Mouse (Mus musculus): ENCODE data around the gene Cops9.

The Cops9 gene

DNA sequence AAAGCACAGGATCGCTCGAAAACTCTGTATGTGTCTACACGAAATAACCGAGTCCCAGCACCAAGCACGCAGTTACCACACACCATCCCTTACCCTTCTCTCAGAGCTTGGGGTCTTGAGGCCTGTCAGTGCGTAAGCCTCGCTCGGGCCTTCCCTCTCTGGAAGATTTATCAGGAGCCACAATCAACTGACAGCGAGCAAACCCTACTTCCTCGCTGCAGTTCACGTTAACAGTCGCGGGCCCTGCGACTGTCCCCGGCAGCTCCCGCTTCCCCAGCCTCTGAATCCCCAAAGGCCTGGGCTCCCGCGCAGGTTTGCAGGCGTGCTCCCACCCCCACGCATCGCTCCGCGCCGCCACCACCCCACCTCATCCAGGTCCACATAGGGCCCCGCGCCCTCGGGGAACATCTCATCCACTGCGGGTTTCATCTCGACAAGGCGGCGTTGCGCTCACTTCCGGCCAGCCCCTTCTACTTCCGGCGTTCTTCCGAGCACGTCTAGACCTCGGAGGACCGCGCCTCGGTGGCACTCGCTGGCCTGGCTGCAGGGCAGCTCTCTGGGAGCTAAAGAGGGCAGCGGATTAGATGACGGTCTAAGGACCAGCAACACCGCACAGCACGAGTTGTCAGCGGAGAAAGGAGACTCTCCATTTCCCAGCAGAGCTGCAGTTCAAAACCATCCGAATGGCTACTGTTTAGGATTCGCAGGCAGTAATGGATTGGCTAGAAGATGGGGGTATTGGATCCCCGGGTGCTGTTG, at the start of gene Cops9:
Cops9 (minus strand) TSS at position 472 of the 759 bp plus-strand sequence.
- ATAC-seq (ENCODE audit: insufficient number of reproducible peaks, low FRiP score, low TSS enrichment): peak; percentile 92

DNA sequence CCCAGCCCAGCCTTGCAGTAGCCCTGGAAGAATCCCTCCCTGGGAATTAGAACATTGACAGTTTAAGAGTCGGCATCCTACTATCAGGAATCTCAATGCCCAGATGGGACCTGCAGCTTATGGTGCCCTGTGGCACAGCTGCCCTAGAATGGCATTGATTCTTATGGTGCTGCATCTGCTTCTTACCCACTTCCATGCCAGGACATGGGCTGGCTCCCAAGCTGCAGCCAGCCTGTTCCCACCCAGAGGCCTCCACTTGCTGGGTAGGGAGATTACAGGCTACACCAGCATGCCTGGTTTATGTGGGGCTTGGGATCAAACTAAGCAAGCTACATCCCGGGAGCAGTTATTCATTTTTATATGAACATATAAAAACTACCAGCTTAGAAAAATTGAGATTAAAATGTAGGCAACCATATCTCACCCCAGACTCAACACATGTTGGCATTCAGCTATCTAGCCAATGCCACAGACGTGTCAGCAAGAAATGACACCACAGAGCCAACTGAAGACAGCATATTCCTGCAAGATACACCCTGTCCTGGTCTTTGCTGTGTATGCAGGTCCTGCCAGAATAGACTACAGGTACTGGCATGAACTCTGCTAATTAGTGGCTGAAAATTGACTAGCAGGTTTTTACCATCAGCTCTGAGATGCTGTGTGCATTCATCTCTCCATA, 49.5 kb upstream of the Cops9 start:
- ATAC-seq (ENCODE audit: insufficient number of reproducible peaks, low FRiP score, low TSS enrichment): no peak

DNA sequence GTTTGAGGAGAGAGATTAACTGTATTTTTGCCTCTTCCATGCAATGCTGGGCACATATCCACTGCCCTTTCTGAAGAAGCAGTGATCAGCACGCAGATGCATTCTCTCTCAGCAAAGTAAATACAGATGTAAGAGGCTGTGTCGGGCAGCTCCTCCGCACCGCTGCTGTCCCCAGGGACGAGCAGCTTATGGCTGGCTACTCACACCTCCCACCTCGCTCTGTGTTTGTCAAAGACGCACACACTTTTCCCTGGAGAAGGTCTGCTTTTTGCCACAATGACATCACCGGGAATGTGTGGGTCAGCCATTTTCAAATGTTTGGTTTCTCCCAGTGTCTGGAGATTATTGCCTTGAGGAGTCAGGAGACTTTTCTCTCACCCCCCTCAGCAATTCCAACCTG, 45.2 kb upstream of the Cops9 start:
- ATAC-seq (ENCODE audit: insufficient number of reproducible peaks, low FRiP score, low TSS enrichment): no peak

DNA sequence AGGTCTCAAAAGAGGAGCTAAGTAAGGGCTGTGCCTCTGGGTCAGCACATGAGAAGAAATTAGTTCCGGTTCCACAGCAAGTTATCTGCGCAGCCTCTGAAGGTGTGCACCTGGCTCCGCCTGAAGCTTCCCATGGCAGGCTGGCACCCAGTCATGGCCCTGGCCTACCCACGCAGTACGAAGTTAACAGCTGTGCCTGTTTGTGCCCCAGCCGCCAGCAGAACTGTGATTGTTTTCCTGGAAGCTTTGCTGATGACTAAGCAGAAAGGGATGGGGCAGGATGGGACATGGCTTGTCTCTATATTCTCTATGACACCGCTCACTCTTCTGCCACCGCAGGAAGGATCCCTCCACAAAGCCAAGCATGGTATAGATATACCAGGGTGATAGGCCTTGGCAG, 41.4 kb upstream of the Cops9 start:
- no peak for ATAC-seq (ENCODE audit: insufficient number of reproducible peaks, low FRiP score, low TSS enrichment)

DNA sequence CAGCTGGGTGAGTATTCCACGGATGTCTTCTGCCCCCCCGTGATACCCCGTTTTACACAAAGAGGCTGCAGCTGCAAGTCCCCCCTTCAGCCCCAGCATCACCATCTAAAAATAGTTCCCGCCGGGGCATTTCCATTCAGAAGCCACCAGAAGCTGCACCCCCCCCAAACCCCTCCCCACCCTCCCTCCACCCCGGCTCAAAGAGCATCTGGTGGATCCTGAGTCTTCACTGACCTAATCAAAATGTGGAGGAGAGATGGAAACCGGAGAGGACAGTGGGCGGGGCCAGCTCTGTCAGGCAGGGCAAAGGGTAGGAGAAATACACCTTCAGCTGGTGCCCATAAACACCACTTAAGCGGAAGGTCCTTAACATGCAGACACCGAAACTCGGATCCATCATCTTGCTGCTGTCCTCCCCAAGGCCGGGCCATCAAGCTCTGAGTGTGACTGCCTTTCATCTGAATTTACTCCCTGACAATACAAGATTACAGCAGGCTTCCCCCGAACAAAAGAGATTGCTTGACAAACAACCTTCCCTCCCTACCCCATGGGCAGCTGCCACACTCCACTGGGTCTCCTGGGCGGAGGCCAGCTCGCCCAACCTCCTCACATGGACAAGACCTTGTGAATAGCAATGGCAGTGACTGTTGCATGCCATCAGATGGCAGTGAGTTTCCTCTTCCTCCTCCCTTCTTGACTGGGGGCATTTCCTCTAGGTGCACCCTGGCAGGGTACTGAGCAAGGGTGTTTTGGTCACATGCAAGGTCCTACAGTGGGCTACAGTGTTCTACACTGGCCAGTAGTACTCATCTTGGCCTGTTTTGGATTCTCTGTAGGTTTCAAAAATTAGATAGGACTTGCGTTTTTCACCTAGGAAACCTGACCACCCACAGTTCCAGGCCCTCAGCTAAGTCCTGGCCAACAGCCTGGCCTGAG, 39.2 kb upstream of the Cops9 start:
- no peak for ATAC-seq (ENCODE audit: insufficient number of reproducible peaks, low FRiP score, low TSS enrichment)

DNA sequence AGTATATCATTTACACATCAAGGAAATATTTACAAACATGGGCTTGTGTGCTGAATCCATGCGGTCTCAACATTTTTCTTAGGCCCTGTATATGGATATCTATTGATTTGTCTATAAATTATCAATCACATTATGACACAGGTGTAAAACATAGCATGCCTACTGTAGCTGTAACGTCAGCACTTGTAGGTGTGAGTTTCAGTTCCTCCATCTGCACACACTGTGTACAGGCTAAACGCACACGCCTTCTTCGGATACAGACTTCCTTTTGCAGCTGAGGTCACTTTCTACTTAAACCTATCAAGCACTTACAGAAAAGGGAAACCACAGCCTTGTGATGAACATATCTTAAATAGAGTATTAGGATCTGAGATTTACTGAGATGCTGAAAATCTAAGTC, 37.0 kb upstream of the Cops9 start:
- no peak for ATAC-seq (ENCODE audit: insufficient number of reproducible peaks, low FRiP score, low TSS enrichment)

DNA sequence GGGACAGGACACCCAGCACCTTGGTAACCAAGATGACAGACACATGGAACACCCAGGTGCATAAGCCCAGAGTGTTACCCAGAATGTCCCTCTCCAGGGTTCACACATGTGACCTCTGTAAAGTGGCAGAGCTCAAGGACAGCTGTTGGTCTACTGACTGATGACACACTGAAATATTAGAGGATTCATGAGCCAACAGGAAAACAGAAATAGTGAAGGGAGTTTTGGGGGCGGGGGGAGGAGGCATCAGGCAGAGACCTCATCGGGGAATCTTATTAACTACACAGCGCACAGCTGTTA, 34.8 kb upstream of the Cops9 start:
- ATAC-seq (ENCODE audit: insufficient number of reproducible peaks, low FRiP score, low TSS enrichment): no peak

DNA sequence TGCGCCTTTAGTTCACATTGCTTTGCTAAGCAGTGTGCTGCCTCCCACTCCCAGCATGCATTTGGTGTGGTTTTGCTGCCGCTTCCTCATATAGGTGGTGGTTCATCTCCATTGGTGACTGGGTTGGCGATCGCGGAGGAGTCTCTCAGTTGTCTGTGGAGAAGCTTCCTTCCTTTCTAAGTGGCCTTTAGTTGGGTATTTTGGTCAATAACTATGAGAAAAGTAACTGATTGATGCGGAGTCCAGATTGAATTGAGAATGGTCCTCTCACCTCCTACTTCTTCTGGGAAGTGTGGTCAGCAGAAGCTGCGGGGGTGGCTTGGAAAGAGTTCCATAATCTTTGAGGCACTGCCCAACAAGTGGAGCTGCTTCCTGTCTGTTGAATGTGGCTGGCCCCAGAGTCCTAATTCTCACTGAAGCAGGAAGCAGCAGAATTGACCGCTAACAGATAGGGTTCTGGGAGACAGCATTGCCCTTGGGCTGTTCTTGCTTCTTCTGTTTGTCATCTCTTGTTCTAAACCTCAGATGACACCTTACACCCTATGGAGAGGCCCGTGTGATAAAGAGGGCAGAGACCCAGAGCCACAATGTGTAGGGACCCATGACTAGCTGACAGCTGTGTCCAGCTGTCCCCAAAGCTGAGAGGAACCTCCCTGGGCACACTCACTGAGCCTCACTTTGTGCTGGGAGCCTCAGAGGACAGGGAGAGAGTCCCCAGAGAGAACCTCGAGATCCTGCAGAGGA, 34.3 kb upstream of the Cops9 start:
- ATAC-seq (ENCODE audit: insufficient number of reproducible peaks, low FRiP score, low TSS enrichment): no peak

DNA sequence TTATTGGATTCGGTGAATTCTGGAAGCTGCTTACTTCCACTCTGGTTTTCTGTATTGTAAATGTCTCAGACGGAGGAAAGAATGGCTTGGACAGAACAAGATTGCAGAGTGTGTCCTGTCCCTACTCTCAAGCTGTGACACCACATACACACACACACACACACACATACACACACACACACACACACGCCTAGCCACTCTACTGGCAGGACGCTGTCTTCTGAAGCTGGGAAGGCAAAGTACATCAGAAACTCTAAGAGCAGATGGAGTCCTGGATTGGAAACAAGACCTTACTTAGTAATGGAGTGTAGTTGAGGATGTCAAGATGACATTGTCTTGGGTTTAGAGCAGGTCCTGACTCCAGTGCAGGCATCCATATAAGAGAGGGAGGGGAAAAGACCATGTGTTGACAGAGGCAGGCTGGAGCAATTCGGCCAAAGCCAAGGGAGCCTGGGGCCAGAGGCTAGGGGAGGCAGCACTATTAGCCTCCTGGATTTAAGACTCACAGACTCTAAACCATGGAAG, 31.5 kb upstream of the Cops9 start:
- no peak for ATAC-seq (ENCODE audit: insufficient number of reproducible peaks, low FRiP score, low TSS enrichment)

DNA sequence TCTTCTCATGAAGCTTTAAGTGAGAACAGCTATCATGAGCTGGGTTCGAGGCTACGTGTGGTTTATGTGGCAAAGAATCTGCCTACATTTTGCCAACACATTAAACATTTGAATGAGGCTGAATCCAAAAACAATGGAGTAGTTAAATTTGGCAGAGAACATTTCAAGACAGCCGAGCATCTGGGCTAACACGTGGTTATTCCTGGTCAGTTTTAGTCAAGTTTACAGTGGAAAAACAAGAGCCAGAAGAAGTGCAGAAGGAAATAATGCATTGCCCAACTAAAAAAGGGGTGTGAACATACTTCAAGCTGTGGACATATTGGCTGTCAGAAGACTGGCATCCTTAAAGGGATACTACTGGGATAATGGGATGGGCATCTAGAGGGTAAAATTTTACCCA, 29.5 kb upstream of the Cops9 start:
- ATAC-seq (ENCODE audit: insufficient number of reproducible peaks, low FRiP score, low TSS enrichment): no peak

DNA sequence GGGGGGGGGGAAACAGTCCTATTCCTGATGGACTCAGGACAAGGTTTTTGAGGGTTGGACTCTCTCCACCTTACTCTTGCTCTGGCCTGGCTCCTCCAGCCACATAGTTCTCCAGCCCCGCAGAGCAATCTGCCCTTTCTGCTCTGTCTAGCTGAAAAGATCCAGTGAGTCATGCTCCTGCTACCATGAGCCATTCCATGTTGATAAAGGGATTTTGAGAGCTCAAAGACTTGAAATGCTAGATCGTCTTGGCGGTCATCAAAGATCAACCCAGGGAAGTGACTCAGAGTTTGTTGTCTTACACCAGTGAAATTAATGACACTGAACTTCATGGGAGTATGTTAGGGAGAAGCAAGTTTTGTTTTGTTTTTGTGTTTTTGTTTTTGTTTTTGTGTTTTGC, 27.6 kb upstream of the Cops9 start:
- no peak for ATAC-seq (ENCODE audit: insufficient number of reproducible peaks, low FRiP score, low TSS enrichment)

DNA sequence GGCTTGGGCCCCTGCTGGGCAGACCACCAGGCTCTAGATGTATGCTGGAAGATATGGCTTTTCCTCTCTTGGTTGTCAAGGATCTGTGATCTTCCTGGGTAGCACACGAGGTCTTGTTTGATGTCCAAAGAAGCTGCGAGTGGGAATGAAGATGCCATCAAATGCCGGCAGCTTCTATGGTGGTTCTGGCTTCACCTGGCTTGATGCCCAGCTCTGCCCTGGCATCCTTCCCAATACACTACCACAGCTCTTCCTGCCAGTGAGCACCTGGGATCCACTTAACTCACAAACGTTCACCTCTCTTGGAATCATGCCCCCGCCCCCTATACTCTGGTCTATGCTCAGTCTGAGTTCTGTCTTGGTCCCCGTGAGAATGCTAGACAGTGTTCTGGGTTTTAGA, 25.3 kb upstream of the Cops9 start:
- ATAC-seq (ENCODE audit: insufficient number of reproducible peaks, low FRiP score, low TSS enrichment): no peak

DNA sequence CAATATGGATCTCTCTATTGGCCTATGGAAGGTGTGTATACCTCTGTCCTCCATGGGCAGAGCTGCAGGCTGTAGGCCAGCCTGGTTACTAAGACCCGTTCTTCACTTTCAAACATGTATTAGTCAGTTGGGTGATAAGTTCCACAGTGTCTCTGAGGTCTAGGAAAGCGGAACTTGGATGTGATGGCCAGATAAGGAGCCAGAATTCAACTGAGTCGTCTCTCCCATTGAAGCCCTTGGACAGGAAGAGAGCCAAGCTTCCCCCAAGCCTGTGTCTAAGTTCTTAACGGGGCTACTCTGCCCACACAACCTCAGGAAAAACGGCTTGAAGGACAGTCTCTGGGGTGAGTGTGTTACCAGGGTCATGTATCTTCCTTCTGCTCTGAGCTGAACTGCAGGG, 17.6 kb upstream of the Cops9 start:
- no peak for ATAC-seq (ENCODE audit: insufficient number of reproducible peaks, low FRiP score, low TSS enrichment)

DNA sequence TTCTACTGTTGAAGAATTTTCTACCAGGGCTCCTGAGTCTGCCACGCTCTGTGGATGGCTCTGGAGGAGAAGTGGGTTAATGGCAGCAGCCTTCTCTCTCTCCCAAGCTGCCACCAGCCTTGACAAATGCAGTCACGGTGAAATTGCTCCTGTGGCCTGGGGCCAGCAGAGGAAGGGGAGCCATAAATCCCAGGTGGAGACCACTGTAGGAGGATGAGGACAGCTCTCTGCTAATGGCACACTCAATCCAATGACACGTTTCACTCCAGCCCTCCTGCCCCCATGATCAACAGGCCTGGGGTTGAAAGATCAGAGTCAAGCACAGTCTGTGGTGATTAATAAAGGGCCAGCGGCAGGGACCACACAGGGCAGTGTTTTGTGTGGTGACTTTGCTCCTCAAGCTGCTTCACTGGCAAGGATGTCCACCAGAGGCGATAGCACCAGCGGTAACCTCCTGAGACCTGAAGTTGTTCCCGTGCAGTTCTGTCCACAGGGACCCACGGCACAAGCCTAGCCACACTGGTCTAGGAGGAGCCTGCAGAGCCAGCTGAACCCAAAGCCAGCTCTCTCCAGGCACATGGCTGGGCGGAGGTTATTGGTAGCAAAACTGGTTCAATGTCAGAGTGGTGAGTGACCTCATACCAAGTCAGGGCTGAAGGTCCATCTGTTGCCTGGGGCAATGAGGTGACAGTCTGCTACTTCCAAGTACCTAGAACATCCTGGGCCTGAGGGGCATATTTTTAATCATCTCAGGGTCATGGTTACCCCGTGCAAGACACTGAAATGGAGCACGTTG, 15.4 kb upstream of the Cops9 start:
- no peak for ATAC-seq (ENCODE audit: insufficient number of reproducible peaks, low FRiP score, low TSS enrichment)

DNA sequence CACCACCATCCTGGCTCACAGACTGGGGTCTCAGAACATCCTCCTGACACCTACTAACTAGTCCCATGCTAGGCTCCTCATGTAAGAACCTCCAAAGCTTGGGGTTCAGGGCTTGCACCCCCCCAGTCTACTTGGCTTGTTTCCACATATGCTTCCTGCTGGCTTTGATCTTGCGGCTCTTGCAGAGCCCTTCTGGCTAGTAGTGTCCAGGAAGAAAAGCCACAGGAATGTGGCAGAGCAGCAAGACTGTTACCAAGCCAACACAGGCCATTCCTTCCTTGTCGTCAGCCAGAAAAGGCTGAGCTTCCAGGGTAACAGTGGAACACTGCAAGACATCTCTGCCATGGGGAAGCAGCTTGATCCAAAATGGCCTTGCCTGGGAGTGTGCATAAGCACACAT, 12.9 kb upstream of the Cops9 start:
- no peak for ATAC-seq (ENCODE audit: insufficient number of reproducible peaks, low FRiP score, low TSS enrichment)

DNA sequence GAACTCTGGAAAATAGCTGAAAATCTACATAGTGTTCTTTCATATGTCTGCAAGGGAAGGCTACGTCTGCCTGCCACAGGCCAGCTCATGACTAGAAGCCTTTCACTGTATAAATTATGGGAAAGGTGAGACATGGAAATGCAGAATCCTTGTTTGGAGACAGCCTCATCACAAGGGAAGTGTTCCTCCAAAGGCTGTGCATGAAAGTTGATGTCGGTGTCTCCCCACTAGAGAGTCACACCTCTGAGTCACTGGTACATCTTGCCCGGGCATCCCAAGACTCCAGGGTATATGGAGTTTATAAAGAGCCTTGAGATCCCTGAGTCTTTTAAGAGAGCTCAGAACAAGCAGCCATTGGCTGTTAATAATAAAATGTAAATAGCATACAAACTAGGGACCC, 11.4 kb upstream of the Cops9 start:
- no peak for ATAC-seq (ENCODE audit: insufficient number of reproducible peaks, low FRiP score, low TSS enrichment)

DNA sequence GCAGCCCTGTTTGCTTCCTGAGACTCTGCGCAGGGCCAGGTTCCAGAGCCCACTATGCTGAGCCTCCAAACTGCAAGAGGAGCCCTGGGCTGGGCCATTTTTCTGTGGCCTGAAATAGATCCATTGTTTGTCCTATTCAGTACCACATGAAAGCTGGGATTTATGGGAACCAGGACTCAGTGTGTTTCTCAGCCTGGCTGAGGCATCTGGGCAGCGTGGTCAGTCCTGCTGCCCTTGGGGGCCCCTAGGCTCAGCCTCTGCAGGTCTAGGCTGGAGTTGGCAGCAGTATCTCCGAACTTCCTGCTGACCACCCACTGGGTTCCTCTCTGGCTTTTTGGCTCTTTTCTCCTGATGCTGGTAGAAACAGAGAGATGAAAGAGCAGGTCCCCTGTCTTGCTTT, 9.7 kb upstream of the Cops9 start:
- no peak for ATAC-seq (ENCODE audit: insufficient number of reproducible peaks, low FRiP score, low TSS enrichment)

DNA sequence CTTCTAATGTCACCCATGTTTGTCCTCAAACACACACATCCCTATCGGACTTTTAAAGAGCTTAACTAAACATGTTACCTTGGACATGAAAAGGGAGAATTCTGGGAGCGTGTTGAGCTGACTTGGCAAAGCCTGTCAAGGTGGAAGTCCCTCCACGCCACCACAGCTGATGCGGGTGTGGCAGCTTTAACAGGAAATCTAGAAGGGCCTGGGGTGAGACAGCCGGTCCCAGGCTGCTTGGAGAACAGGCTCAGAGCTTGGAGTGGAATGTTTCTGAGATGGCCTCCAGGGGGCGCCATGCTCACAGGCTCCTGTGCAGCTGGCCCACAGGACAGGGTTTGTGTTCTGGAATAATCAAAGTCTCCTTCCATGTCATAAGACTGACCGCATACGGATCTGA, 6.9 kb upstream of the Cops9 start, which contains the start of gene Otos:
Otos (minus strand) TSS at position 169 of the 400 bp plus-strand sequence.
- ATAC-seq (ENCODE audit: insufficient number of reproducible peaks, low FRiP score, low TSS enrichment): peak; percentile 54

DNA sequence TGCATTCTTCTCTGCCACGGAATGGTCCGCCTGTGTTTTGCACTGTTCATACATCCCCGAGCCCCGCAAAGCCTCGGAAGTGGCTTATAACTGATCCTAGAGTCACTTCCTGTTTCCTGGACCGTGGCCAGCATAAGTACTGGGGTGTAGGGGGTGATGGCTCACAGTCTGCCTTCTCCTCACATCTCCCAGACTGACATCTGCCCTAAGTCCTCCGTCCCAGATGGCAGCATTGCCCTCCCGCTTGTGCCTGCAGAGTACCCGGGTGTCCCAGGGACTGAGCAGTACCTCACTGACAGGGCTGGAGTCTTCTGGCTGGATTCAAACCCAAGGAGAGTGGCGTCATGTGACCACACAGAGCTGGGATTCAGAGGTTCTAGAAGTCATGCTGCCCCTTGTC, 6.4 kb upstream of the Cops9 start:
- ATAC-seq (ENCODE audit: insufficient number of reproducible peaks, low FRiP score, low TSS enrichment): no peak

Data from cerebellum, adult (tissue).